Mouse (Mus musculus) ovary, postnatal 14 days (tissue): ENCODE data around the gene Ccl8.

Source experiments
- DNase-seq: peaks from one replicate; pipeline ENCODE4 v3.0.0; 2022; ENCODE audit warnings: low spot score

Ccl8 gene

DNA sequence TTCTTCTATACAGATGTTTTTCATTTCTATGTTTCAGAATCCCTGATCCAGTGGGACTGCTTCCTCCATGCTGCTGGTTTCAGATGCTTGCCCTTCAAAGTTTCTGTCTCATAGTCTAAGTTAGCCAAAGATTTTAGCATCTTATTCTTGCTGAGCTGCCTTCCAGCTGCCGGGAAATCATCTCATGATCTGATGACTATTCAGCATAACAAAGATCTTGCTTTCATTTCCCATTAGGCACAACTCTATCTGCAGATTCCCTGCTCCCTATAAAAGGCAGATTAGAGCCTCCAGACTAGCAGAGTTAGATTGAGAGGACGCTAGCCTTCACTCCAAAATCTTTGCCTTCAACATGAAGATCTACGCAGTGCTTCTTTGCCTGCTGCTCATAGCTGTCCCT, at the start of gene Ccl8:
TSS of gene Ccl8 (plus strand) at position 301 of the 400 bp plus-strand sequence.
- no peak for DNase-seq

DNA sequence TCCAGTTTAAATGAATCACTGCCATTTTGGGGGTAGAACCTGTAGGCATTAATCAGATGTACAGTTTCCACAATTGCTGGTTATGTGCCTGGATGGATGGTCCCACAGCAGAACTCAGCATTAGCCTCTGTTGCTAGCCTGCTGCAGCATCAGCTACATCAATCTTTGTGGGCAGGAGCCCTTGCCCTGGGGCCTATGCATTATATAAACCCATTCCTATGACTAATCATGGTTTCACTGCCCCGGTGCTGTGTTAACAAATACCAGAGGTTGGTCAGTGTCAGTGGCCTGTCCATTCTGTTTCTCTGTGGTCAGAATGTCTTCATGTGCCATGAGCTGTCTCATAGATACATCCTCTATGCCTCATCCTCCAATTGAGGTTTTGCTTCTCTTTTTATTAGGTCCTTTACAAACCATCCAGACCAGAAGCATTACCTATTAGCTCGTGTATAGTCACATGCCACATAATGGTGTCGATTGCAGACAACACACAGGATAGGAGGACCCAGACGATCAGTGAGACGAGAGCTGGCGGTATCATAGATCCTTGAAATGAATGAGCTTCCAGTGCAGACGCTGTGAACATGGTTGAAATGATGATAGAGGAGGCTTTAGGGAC, 47.9 kb upstream of the Ccl8 start:
- no peak for DNase-seq

DNA sequence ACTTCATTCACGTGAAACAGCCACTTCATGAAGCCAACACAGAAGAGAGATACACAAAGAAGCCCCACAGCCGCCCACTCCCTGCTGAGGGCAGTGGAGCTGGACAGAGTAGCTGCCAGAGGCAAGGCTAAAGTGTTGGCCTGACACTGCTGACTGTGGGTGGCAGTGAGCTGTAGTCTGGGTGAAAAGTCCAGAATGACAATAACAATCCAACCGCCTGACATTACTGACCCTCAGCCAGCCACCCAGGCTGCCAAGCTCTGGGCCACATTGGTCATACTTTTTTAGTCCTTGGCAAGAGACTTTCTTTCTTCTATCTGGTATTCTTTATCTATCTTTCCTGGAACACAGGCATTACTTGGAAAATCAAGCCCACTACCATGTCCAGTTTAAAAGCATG, 43.9 kb upstream of the Ccl8 start:
- DNase-seq: no peak

GRCm38 (mm10) chr11:82072374-82072773, 42.6 kb upstream of the Ccl8 start:
- no peak for DNase-seq

- DNase-seq: no peak
Measured at GRCm38 (mm10) chr11:82072984-82073383, 42.0 kb upstream of the Ccl8 start.

- DNase-seq: no peak
Measured at GRCm38 (mm10) chr11:82073686-82074085, 41.3 kb upstream of the Ccl8 start.

DNA sequence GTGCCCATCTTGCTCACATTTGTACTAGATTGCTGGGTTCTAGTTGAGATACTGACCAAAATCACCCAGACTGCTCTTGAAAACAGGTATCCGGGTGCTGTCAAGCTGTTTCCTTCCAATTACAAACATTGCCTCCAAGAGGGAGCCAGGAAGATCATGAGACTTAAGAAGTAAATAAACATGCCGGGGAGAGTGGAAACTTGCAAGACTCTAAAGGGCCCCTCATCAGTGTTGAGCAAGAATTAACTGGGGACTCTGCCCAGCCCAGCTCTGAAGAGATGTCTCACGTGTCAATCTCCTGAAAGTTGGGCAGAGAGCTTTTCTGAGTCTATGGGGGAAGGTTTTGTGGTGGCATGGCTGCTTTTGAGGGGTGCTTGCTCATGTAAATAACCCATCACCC, 38.0 kb upstream of the Ccl8 start:
- no peak for DNase-seq

- DNase-seq: no peak
Measured at GRCm38 (mm10) chr11:82078136-82078730, 36.8 kb upstream of the Ccl8 start.

GRCm38 (mm10) chr11:82080865-82081264, 34.1 kb upstream of the Ccl8 start:
- DNase-seq: no peak

DNA sequence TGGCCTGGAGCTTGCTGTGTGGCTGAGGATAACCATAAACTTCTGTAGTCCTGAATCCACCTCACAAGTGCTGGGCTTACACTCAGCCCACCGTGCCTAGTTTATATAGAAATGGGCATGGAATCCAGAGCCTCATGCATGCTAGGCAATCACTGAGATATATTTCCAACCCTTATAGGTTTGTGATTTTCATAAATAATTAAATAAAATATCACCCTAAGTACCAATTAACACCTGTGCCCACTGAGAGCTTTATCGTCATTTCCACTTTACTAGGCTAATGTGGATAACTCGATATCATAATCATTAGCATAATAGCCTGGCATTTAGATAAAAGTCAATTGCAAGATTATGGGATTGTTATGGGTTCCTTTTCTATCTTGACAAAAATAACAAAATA, 30.6 kb upstream of the Ccl8 start:
- no peak for DNase-seq

DNA sequence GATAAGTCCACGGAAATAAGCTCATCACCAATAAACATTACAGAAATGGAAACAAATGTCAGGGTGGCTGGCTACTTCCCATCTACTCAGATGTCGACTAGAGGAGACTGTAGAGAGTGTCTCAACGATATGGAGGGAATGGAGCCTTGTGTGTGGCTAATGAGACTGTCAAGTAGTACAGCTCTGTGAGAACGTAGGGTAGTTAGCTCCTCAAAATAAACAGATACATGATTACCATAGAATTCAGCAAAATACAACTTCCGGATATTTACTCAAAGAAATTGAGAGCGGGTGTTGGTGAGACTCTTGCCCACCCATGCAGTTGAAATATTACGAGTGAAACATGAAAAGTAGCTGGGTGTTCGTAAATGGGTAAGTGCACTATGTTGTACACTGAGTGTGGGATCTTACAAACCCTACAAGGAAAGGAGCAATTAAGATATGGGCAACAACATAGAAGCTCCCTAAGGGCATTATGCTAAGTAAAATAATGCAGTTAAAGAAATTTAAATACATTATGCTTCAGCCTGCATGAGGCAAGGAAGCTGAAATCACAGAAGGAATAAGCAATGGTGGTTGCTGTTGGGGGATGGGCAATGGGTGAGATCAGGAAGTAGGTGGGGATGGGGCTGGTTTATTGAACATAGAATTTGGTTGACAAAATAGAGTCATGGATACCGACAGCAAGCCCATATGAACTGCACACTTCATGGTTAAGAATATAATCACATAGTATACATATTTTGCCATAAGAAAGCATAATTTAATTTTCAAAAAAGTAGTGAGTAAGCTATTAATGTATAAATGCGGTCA, 15.3 kb upstream of the Ccl8 start:
- DNase-seq: no peak

- no peak for DNase-seq
Measured at GRCm38 (mm10) chr11:82101087-82101486, 13.9 kb upstream of the Ccl8 start.

- no peak for DNase-seq
Measured at GRCm38 (mm10) chr11:82101529-82101928, 13.5 kb upstream of the Ccl8 start, which contains the start of gene Ccl12. Ccl12 (plus strand) TSS chr11:82101845.

DNA sequence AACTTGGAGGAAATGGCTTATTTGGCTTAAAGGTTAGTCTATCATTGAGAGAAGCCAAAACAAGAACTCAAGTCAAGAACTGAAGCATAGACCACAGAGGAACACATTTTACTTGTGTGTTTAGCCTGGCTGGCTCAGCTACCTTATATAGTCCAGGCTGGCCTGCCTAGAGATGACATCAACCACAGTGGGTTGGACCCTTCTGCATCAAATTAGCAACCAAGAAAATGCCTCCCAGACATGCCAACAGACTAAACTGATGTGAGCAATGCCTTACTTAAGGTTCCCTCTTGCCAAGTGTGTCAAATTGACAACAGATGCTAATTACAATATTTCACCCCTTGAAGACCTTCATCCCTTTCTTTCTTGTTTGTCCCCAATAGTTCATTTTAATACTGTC, 5.4 kb upstream of the Ccl8 start:
- no peak for DNase-seq

GRCm38 (mm10) chr11:82110372-82111248, 4.4 kb upstream of the Ccl8 start:
- no peak for DNase-seq

DNA sequence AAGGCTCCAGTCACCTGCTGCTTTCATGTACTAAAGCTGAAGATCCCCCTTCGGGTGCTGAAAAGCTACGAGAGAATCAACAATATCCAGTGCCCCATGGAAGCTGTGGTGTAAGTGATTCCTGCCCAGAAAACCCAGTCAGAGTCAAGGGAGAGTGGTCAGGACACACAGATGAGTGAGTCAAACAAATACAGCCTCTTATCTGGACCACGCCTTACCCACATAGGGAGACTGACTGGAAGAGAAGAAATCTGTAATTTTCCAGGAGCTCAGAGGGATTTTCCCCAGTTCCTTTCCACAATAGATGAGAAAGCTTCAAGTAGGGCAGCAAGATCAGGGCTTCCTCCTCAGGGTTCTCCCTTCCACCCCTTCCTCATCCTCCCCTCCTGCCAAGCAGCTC, 1.1 kb downstream of the Ccl8 start:
- no peak for DNase-seq

- no peak for DNase-seq
Measured at GRCm38 (mm10) chr11:82132977-82133376, 18.0 kb downstream of the Ccl8 start.

GRCm38 (mm10) chr11:82136196-82136595, 21.2 kb downstream of the Ccl8 start:
- DNase-seq: no peak

DNA sequence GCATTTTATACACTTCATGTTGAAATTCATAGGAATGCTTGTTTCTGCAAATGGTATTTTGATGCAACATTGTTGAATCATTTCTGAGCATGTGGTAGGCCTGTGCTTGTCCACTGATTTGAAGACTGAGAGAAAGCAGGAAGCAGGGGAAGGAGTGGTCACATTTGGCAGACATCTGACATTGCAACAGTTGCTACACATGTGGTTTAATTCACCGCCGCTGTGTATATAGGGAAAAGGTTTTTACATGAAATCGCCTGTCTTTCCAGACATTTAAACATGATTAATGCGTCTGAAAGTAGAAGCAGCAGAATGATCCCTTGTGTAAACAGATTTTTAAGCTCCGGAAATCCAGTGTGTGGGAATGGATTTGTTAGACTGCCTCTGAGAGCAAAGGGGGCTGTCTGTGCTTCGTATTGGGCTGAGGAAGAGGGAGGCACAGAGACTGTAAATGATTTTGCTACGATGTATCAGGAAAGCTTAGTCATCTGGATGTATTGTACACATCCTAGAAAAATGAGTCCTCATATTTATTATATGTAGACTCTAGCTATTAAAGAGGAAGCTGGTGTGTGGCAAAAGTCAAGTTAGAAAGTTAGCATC, 24.6 kb downstream of the Ccl8 start:
- no peak for DNase-seq

- DNase-seq: no peak
Measured at GRCm38 (mm10) chr11:82159126-82159525, 44.1 kb downstream of the Ccl8 start.

- no peak for DNase-seq
Measured at GRCm38 (mm10) chr11:82163285-82163684, 48.3 kb downstream of the Ccl8 start.
